Mouse (Mus musculus): ENCODE data around the gene 4931428F04Rik. TPM values are rescaled to one million over a fixed set of nuclear protein-coding genes. Genes with fewer than 3 reads are reported as not detected.

Gene 4931428F04Rik
- total and polyA plus RNA-seq, 2 experiments: 0.46 to 1.7 TPM

- H3K27me3 ChIP-seq (ENCODE audit: control insufficient read depth, insufficient read depth, low read length): no peaks in the 10 kb centered on the region
- peaks cover 8% of the 10 kb centered on the region; the same call in 1 of the 2 replicates for H3K4me1 ChIP-seq (ENCODE audit: control insufficient read depth, insufficient read depth, low read length)
- TF ChIP-seq CTCF (IDR thresholded peaks at IDR 0.05; ENCODE audit: low read depth, low read length) (no peak), POLR2A (IDR thresholded peaks at IDR 0.05; ENCODE audit: extremely low read depth, insufficient read depth, low read length) (no peak)
- H3K79me2 ChIP-seq (ENCODE audit: control insufficient read depth, insufficient read depth, low read length): no peaks in the 10 kb centered on the region
- 97% methylated on average over 5 of the region's 5 CpGs for WGBS
- DNase-seq (ENCODE audit: extremely low read depth, low read depth, low spot score): no peak
- H3K4me3 ChIP-seq (ENCODE audit: insufficient read depth, low read depth, low read length): no peak overlapping the region
- H3K36me3 ChIP-seq (ENCODE audit: control insufficient read depth, insufficient read depth, low read length): no peaks in the 10 kb centered on the region
- no peak overlapping the region for H3K27ac ChIP-seq (replicated peaks; ENCODE audit: insufficient read depth, low read depth, low read length)
- no peak overlapping the region for H3K9ac ChIP-seq (ENCODE audit: low read depth, low read length)
These were observed 1.4 kb downstream of the 4931428F04Rik start for GRCm38 (mm10) chr8:105288231-105288630.

DNA sequence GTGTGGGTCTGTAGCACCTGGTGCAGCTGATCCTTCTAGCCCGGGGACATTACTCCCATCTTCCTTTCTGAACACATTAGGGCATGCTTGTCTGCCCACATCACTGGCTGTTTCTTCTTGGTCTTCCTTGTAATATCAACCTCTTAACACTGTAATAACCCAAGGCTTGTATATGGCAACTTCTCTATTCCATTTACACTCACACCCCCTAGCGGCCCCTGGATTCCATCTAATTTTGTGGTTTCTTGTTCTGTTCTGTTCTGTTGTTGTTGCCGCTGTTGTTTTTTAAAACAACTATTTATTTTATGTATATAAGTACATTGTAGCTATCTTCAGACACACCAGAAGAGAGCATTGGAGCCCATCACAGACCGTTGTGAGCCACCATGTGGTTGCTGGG, 2.8 kb downstream of the 4931428F04Rik start:
- no peak overlapping the region for H3K4me3 ChIP-seq (ENCODE audit: insufficient read depth, low read depth, low read length)
- no peaks in the 10 kb centered on the region for H3K36me3 ChIP-seq (ENCODE audit: control insufficient read depth, insufficient read depth, low read length)
- DNase-seq (ENCODE audit: extremely low read depth, low read depth, low spot score): no peak
- H3K27ac ChIP-seq (replicated peaks; ENCODE audit: insufficient read depth, low read depth, low read length): no peak overlapping the region
- TF ChIP-seq POLR2A (IDR thresholded peaks at IDR 0.05; ENCODE audit: extremely low read depth, insufficient read depth, low read length) (no peak), CTCF (IDR thresholded peaks at IDR 0.05; ENCODE audit: low read depth, low read length) (no peak)
- no peak overlapping the region for H3K9ac ChIP-seq (ENCODE audit: low read depth, low read length)
- H3K79me2 ChIP-seq (ENCODE audit: control insufficient read depth, insufficient read depth, low read length): no peaks in the 10 kb centered on the region
- no peaks in the 10 kb centered on the region for H3K27me3 ChIP-seq (ENCODE audit: control insufficient read depth, insufficient read depth, low read length)
- 87% methylated on average over 4 of the region's 4 CpGs for WGBS
- peaks cover 10% of the 10 kb centered on the region for H3K4me1 ChIP-seq (ENCODE audit: control insufficient read depth, insufficient read depth, low read length)

DNA sequence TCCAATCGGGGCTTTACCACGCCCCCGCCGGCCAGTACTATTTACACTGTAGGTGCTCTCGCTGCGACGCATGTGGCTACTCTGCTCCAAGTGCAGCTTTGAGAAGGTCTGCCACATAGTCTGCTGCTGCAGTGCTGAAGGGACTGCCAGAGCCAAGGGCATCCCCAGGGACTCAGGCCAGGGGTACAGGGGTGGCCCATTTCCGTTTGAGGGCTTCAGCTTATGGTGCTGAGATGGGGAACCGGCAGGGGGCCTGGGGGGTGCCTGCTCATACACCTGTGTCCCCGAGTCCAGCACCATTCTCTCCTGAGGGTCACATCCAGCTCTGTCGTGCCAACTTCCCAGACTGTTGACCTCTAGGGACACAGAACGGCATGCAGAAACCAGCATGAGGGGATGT, 4.2 kb downstream of the 4931428F04Rik start:
- Histone ChIP-seq H3K36me3 (ENCODE audit: control insufficient read depth, insufficient read depth, low read length) (no peaks in the 10 kb centered on the region), H3K27ac (replicated peaks; ENCODE audit: insufficient read depth, low read depth, low read length) (no peak overlapping the region), H3K79me2 (ENCODE audit: control insufficient read depth, insufficient read depth, low read length) (no peaks in the 10 kb centered on the region), H3K9ac (ENCODE audit: low read depth, low read length) (no peak overlapping the region), H3K4me1 (ENCODE audit: control insufficient read depth, insufficient read depth, low read length) (peaks cover 9% of the 10 kb centered on the region), H3K27me3 (ENCODE audit: control insufficient read depth, insufficient read depth, low read length) (no peaks in the 10 kb centered on the region), H3K4me3 (ENCODE audit: insufficient read depth, low read depth, low read length) (no peak overlapping the region)
- no peak for DNase-seq (ENCODE audit: extremely low read depth, low read depth, low spot score)
- 38% methylated on average over 12 of the region's 12 CpGs for WGBS
- TF ChIP-seq CTCF (IDR thresholded peaks at IDR 0.05; ENCODE audit: low read depth, low read length) (no peak), POLR2A (IDR thresholded peaks at IDR 0.05; ENCODE audit: extremely low read depth, insufficient read depth, low read length) (no peak)

DNA sequence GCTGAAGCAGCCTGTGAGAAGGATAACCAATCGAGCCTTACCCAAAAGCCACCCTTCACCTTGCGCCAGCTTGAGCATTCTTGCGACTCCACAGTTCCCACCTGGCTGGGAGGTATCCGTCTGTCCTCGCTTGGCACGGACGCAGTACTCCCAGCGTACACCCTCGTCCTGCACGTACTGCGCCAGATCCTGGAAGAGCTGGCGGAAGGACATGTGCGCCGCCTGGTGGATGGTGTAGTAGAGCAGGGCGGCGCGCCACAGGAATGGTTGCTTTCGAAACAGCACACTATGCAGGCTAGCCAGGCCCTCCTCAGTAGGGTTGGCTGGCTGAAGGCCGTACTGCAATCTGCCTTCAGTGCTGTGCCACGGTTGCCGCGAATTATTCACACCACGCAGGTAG, 6.6 kb downstream of the 4931428F04Rik start:
- peaks cover 6% of the 10 kb centered on the region for H3K4me1 ChIP-seq (ENCODE audit: control insufficient read depth, insufficient read depth, low read length)
- TF ChIP-seq POLR2A (IDR thresholded peaks at IDR 0.05; ENCODE audit: extremely low read depth, insufficient read depth, low read length): no peak
- TF ChIP-seq CTCF (IDR thresholded peaks at IDR 0.05; ENCODE audit: low read depth, low read length): peak; percentile 98
- no peak overlapping the region for H3K27ac ChIP-seq (replicated peaks; ENCODE audit: insufficient read depth, low read depth, low read length)
- DNase-seq (ENCODE audit: extremely low read depth, low read depth, low spot score): peak; percentile 65
- no peaks in the 10 kb centered on the region for H3K27me3 ChIP-seq (ENCODE audit: control insufficient read depth, insufficient read depth, low read length)
- no peaks in the 10 kb centered on the region for H3K36me3 ChIP-seq (ENCODE audit: control insufficient read depth, insufficient read depth, low read length)
- H3K9ac ChIP-seq (ENCODE audit: low read depth, low read length): no peak overlapping the region
- WGBS: 32% methylated on average over 23 of the region's 23 CpGs
- H3K79me2 ChIP-seq (ENCODE audit: control insufficient read depth, insufficient read depth, low read length): no peaks in the 10 kb centered on the region
- H3K4me3 ChIP-seq (ENCODE audit: insufficient read depth, low read depth, low read length): no peak overlapping the region

DNA sequence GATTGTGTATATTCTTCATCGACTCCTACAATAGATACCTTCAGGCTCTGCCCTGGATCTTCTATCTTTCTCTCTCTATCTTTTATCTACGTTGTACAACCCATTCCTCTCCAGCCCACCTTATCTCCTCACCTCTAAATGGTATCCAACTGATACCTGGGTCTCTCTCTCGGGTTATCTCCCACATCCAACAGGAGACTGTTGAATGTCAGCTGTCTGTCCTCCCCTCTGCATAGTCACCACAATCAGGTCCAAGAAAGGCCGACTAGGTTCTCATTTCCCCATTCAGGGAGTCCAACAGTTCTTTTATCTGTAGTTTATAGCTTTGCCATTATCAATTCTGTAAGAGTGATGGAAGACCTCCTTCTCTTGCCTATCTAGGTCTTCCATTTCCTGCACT, 7.4 kb downstream of the 4931428F04Rik start:
- TF ChIP-seq CTCF (IDR thresholded peaks at IDR 0.05; ENCODE audit: low read depth, low read length): no peak
- TF ChIP-seq POLR2A (IDR thresholded peaks at IDR 0.05; ENCODE audit: extremely low read depth, insufficient read depth, low read length): no peak
- no peak overlapping the region for H3K9ac ChIP-seq (ENCODE audit: low read depth, low read length)
- H3K4me3 ChIP-seq (ENCODE audit: insufficient read depth, low read depth, low read length): no peak overlapping the region
- no peaks in the 10 kb centered on the region for H3K27me3 ChIP-seq (ENCODE audit: control insufficient read depth, insufficient read depth, low read length)
- H3K27ac ChIP-seq (replicated peaks; ENCODE audit: insufficient read depth, low read depth, low read length): no peak overlapping the region
- no peaks in the 10 kb centered on the region for H3K79me2 ChIP-seq (ENCODE audit: control insufficient read depth, insufficient read depth, low read length)
- H3K4me1 ChIP-seq (ENCODE audit: control insufficient read depth, insufficient read depth, low read length): peaks cover 6% of the 10 kb centered on the region
- 91% methylated on average over 4 of the region's 4 CpGs for WGBS
- DNase-seq (ENCODE audit: extremely low read depth, low read depth, low spot score): no peak
- no peaks in the 10 kb centered on the region for H3K36me3 ChIP-seq (ENCODE audit: control insufficient read depth, insufficient read depth, low read length)

- Histone ChIP-seq H3K4me3 (ENCODE audit: insufficient read depth, low read depth, low read length) (no peak overlapping the region), H3K9ac (ENCODE audit: low read depth, low read length) (no peak overlapping the region), H3K36me3 (ENCODE audit: control insufficient read depth, insufficient read depth, low read length) (no peaks in the 10 kb centered on the region), H3K4me1 (ENCODE audit: control insufficient read depth, insufficient read depth, low read length) (peaks cover 6% of the 10 kb centered on the region), H3K27me3 (ENCODE audit: control insufficient read depth, insufficient read depth, low read length) (no peaks in the 10 kb centered on the region), H3K79me2 (ENCODE audit: control insufficient read depth, insufficient read depth, low read length) (no peaks in the 10 kb centered on the region), H3K27ac (replicated peaks; ENCODE audit: insufficient read depth, low read depth, low read length) (no peak overlapping the region)
- TF ChIP-seq POLR2A (IDR thresholded peaks at IDR 0.05; ENCODE audit: extremely low read depth, insufficient read depth, low read length) (no peak), CTCF (IDR thresholded peaks at IDR 0.05; ENCODE audit: low read depth, low read length) (no peak)
- DNase-seq (ENCODE audit: extremely low read depth, low read depth, low spot score): no peak
- 95% methylated on average over 12 of the region's 12 CpGs for WGBS
These were observed 7.8 kb downstream of the 4931428F04Rik start for GRCm38 (mm10) chr8:105281821-105282220.
